Mouse (Mus musculus) heart, adult 2 months (tissue): ENCODE measurements around the gene Cyth3. TPM values are rescaled to one million over a fixed set of nuclear protein-coding genes. Genes with fewer than 3 reads are reported as not detected.
A peak's percentile ranks its signal among the peaks of the same experiment; 100 is the strongest.

ENCODE experiments used
- DNase-seq, 2 experiments: peaks; one replicate each; pipeline ENCODE4 v3.0.0; 2021
- H3K27ac ChIP-seq: fragments of 200-600 bp; 2 replicates; pipeline ENCODE4 v1.8.1; 2022
- H3K27me3 ChIP-seq: fragments of 200-500 bp; 2 replicates; pipeline ENCODE4 v1.6.1; 2012; ENCODE audit warnings: mild to moderate bottlenecking, low read length, inconsistent platforms, mixed read lengths; ENCODE audit not compliant: control insufficient read depth, insufficient read depth
- H3K36me3 ChIP-seq: fragments of 200-500 bp; 2 replicates; pipeline ENCODE4 v1.6.1; 2012; ENCODE audit warnings: low read length, inconsistent platforms; ENCODE audit not compliant: control insufficient read depth, insufficient read depth
- H3K4me1 ChIP-seq: fragments of 200-500 bp; 2 replicates; pipeline ENCODE4 v1.6.1; 2011; ENCODE audit warnings: low read length; ENCODE audit not compliant: control insufficient read depth, insufficient read depth
- H3K4me3 ChIP-seq: fragments of 200-600 bp; 2 replicates; pipeline ENCODE4 v1.8.1; 2022
- H3K79me2 ChIP-seq: fragments of 200-500 bp; replicated peaks from 2 replicates; pipeline ENCODE4 v1.6.1; 2012; ENCODE audit warnings: mild to moderate bottlenecking, inconsistent platforms, low read length, moderate library complexity, mixed read lengths; ENCODE audit not compliant: control insufficient read depth, insufficient read depth
- H3K9ac ChIP-seq: fragments of 200-500 bp; 2 replicates; pipeline ENCODE4 v1.6.1; 2012; ENCODE audit warnings: low read depth, mild to moderate bottlenecking, control low read depth, inconsistent platforms, low read length, mixed read lengths
- CTCF ChIP-seq: fragments of 200-600 bp; IDR thresholded peaks from 2 replicates; pipeline ENCODE4 v1.8.1; 2022; ENCODE audit warnings: antibody characterized with exemption, mild to moderate bottlenecking, moderate library complexity
- EP300 ChIP-seq: fragments of 200-500 bp; IDR thresholded peaks from 2 replicates; pipeline ENCODE4 v1.6.1; 2011; ENCODE audit warnings: low read depth, low read length, control low read depth; ENCODE audit not compliant: insufficient read depth
- POLR2A ChIP-seq: fragments of 200-500 bp; IDR thresholded peaks from 2 replicates; pipeline ENCODE4 v1.6.1; 2011; ENCODE audit warnings: mild to moderate bottlenecking, low read depth, low read length, control low read depth; ENCODE audit not compliant: insufficient read depth
- WGBS: fragments of 180-500 bp; shearing (Covaris S2); methylation state at CpG from one replicate; pipeline ENCODE4 v1.1.7; 2018; 5-methylcytosine and 5-hydroxymethylcytosine counted together
- intact Hi-C: fragments of 180-260 bp; cut with DNase I; formaldehyde crosslinking; loops from one replicate; pipeline ENCODE4 v1.15.1; 2025
- polyA plus RNA-seq: library from polyadenylated mRNA; depleted of rRNA; stranded (reverse); fragments of >200 nt; gene quantifications from 2 replicates; pipeline ENCODE4 v1.2.3, GENCODE M21; 2012
- total RNA-seq, 2 experiments: library from RNA; stranded (reverse); gene quantifications; 2 replicates each; pipeline ENCODE4 v1.2.3; 2021

Gene Cyth3
- total and polyA plus RNA-seq, 3 experiments: 25.1 to 44.6 (median 26.1) TPM

DNA sequence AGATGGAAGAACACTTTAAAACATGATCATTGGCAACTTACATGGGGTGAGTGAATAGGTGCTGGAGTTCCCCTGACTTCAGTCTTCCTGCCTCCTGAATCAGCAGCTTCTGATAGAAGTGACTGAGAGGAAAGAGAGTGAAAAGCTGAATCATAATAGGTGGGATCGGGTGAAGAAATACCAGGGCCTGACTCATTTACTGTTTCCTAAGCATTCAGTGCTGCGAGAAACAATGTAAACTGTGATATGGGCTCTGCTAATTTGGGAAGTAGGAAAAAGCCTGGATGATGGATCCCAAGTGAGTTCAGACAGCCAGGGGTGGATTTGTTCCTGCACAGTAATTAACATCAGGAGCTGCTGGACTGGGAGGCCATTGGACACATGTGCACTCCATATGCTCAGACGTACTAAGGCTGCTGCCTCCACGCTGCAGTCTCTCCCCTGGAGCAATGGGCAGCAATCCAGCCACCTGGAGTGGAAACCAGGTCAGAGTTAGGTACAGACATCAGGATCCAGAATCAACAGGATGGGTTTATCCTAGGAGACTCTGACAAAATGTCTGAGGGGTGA is 20.1 kb downstream of the Cyth3 start:
- peaks cover 30% of the 10 kb centered on the region for H3K4me1 ChIP-seq
- intact Hi-C loops: no loop called here
- no peaks in the 10 kb centered on the region for H3K27me3 ChIP-seq
- peak overlapping the region; percentile 21; the same call in 1 of the 2 replicates for H3K9ac ChIP-seq
- no peak for TF ChIP-seq POLR2A
- no peak for TF ChIP-seq CTCF
- TF ChIP-seq EP300: no peak
- H3K4me3 ChIP-seq: no peak overlapping the region
- 16% methylated on average over 4 of the region's 4 CpGs for WGBS
- H3K79me2 ChIP-seq: peaks cover 6% of the 10 kb centered on the region
- H3K36me3 ChIP-seq: peaks cover 11% of the 10 kb centered on the region; the same call in 1 of the 2 replicates
- peak overlapping the region; percentile 63 for H3K27ac ChIP-seq
- DNase-seq: peak in 1 of 2 experiments; percentile 45

- WGBS: 75% methylated on average over 5 of the region's 5 CpGs
- Histone ChIP-seq H3K79me2 (peaks cover 8% of the 10 kb centered on the region), H3K4me1 (peaks cover 20% of the 10 kb centered on the region), H3K36me3 (peaks cover 8% of the 10 kb centered on the region; the same call in 1 of the 2 replicates), H3K27ac (no peak overlapping the region), H3K27me3 (no peaks in the 10 kb centered on the region), H3K4me3 (no peak overlapping the region), H3K9ac (no peak overlapping the region)
- intact Hi-C loops: no loop called here
- no peak for DNase-seq
- no peak for TF ChIP-seq CTCF
- no peak for TF ChIP-seq POLR2A
- no peak for TF ChIP-seq EP300
Observed at GRCm38 (mm10) chr5:143645976-143646375, 23.7 kb downstream of the Cyth3 start.

DNA sequence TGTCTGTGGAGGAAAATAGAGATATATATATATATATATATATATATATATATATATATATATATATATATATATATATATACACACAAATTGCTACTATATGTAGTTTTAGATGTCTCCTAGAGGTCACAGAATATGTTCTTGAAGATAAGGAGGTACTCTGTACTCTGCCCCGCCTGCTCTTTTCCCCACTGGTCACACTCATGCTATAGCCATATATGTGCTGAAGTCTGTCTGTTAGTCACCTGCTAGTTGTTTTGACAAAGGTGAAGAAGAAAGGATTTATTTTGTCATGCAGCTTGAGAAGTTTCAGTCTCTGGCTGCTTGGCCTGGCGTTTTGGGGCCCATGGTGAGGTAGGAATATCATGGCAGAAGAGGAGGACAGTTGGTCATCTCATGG is 25.2 kb downstream of the Cyth3 start:
- Histone ChIP-seq H3K4me3 (no peak overlapping the region), H3K9ac (no peak overlapping the region), H3K4me1 (peaks cover 26% of the 10 kb centered on the region), H3K79me2 (peaks cover 14% of the 10 kb centered on the region), H3K36me3 (0 out of 2 replicates have a peak, but pooled peaks cover 1% of the 10 kb centered on the region), H3K27ac (no peak overlapping the region), H3K27me3 (no peaks in the 10 kb centered on the region)
- WGBS: 89% methylated on average over 2 of the region's 2 CpGs
- TF ChIP-seq CTCF (no peak), EP300 (no peak), POLR2A (no peak)
- intact Hi-C loops: no loop called here
- no peak for DNase-seq

- H3K36me3 ChIP-seq: 0 out of 2 replicates have a peak, but pooled peaks cover 3% of the 10 kb centered on the region
- no peak for DNase-seq
- TF ChIP-seq EP300 (no peak), POLR2A (no peak), CTCF (no peak)
- H3K4me3 ChIP-seq: no peak overlapping the region
- no peak overlapping the region for H3K27ac ChIP-seq
- H3K9ac ChIP-seq: no peak overlapping the region
- intact Hi-C loops: no loop called here
- H3K79me2 ChIP-seq: peaks cover 14% of the 10 kb centered on the region
- peaks cover 26% of the 10 kb centered on the region for H3K4me1 ChIP-seq
- WGBS: 83% methylated on average over 2 of the region's 2 CpGs
- no peaks in the 10 kb centered on the region for H3K27me3 ChIP-seq
Observed at GRCm38 (mm10) chr5:143648058-143648457, 25.8 kb downstream of the Cyth3 start.

DNA sequence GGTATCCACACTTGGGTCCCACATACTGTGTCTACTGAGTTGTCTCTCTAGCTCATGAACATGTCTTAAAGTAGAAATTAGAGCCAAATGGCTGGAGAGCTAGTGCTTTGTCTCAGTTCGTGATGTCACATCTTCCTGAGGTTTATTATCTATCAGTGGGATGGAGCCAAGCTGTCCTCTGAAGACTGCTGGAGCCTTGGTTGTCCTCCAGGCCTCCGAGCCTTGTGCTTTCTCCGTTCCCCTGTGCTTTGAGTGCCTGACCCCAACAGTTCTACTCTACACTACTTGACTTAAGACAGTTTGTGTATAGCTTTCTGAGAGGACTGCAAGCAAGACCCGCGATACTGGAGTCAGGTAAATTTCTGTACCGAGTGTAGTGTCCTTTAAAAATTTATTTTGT is 26.9 kb downstream of the Cyth3 start:
- DNase-seq: no peak
- WGBS: 76% methylated on average over 6 of the region's 6 CpGs
- Histone ChIP-seq H3K79me2 (peaks cover 14% of the 10 kb centered on the region), H3K27ac (no peak overlapping the region), H3K27me3 (no peaks in the 10 kb centered on the region), H3K4me1 (peaks cover 25% of the 10 kb centered on the region), H3K9ac (no peak overlapping the region), H3K36me3 (peaks cover 7% of the 10 kb centered on the region), H3K4me3 (no peak overlapping the region)
- intact Hi-C loops: no loop called here
- TF ChIP-seq EP300 (no peak), POLR2A (no peak), CTCF (no peak)

DNA sequence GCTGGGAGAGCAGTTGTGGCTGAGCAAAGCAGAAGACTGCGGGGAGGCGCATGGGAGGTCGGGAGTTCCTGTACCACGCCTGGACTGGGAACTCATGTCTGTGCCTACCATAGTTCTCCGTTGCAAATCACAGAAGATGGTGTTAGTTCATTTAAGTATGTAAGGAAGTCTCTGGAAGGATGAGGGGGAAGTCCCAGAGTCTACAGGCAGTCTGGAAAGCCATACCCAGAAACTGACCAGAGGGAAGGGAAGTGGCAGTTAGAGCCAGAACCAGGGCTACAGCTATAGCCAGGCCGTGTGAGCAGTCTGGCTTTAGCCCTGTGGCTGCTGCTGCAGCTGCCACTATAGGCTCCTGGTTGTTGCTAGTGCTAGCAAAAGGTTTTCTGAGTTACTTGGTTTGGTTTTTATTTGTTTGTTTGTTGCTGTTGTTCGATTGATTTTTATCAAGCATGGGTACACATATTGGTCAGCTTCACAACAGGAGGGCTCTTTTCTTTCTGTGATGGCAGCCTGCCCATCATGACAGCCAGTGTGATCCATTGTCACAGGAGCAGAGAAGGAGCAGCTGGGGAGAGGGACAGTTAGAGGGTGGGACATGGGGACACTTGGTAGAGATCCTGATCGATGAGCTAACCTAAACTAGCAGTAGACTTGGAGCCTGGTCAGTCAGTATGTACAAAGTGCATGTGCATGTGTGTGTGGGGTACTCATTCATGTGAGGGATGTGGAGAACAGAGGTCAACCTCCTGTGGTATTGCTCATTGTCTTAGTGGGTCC is 29.8 kb downstream of the Cyth3 start:
- Histone ChIP-seq H3K4me1 (peaks cover 37% of the 10 kb centered on the region), H3K79me2 (peaks cover 11% of the 10 kb centered on the region), H3K4me3 (no peak overlapping the region), H3K36me3 (peaks cover 11% of the 10 kb centered on the region), H3K27ac (peak overlapping the region; percentile 18), H3K9ac (no peak overlapping the region; the same call in 1 of the 2 replicates), H3K27me3 (no peaks in the 10 kb centered on the region)
- DNase-seq: peak in 1 of 2 experiments; percentile 32
- intact Hi-C loops: loop anchor here (2.0 kb wide), 1 partner anchor 13 kb away; no protein-coding TSS in a partner anchor
- 37% methylated on average over 8 of the region's 8 CpGs for WGBS
- TF ChIP-seq CTCF (no peak), EP300 (no peak), POLR2A (no peak)
